Mouse (Mus musculus): Measurements from ENCODE around the gene Unc50.

The Unc50 gene

GRCm38 (mm10) chr1:37479759-37480158, 49.8 kb downstream of the Unc50 start:
- in situ Hi-C loops (cut with MboI; ENCODE audit: unreplicated experiment in 2 of 2): loop anchor here in 1 of 2 experiments (10.0 kb wide), 1 partner anchor 685 kb away; no protein-coding TSS in a partner anchor

DNA sequence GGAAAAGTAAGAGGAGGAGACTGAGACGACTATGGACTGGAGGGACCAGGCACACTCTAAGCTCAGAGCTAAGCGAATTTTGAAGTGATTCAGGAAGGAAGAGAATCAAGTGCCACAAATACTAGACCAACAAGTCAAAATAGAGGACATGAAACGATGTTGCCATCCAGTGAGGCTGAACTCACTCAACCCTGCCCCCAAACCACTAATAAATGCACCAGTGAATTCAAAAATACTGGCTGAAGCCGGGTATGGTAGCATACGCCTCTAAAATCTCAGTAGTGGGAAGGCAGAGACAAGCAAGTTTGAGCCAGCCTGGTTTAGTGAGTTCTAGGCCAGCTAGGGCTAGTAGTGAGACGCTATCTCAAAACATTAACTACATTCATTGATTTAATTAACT, 50.8 kb downstream of the Unc50 start:
- in situ Hi-C loops (cut with MboI; ENCODE audit: unreplicated experiment in 2 of 2): no loop called here

GRCm38 (mm10) chr1:37481331-37481730, 51.4 kb downstream of the Unc50 start:
- in situ Hi-C loops (cut with MboI; ENCODE audit: unreplicated experiment in 2 of 2): no loop called here

DNA sequence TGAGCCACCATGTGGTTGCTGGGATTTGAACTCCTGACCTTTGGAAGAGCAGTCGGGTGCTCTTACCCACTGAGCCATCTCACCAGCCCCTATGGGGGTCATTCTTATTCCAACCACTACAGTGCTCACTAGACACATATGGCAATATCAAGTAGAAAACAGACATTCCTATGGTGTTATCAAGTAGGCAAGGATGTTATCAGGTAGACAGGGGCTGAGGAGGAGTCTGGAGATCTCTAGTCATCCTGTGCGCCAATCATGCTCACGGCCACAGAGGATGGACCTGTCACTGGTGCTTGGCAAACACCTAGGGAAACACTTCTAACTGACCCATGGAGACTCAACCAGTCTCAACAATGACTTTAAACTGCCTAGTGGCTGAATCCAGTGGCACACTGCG, 54.7 kb downstream of the Unc50 start:
- in situ Hi-C loops (cut with MboI; ENCODE audit: unreplicated experiment in 2 of 2): no loop called here

DNA sequence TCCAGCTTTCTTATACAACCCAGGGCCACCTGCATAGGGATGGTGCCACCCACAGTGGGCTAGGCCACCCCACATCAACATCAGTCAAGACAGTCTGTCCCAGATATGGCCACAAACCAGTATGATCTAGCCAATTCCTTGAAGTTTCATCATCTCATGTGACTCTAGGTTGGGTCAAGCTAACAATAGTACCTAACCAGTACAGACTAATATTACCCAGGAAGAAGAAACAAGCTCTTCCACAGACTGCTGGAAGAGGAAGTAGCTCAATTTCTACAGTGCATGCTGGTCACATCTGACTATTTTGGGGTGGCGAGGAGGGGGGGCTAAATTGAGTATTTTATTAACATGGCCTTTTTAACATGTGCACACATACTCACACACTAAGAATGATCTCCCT, 56.5 kb downstream of the Unc50 start:
- in situ Hi-C loops (cut with MboI; ENCODE audit: unreplicated experiment in 2 of 2): no loop called here

DNA sequence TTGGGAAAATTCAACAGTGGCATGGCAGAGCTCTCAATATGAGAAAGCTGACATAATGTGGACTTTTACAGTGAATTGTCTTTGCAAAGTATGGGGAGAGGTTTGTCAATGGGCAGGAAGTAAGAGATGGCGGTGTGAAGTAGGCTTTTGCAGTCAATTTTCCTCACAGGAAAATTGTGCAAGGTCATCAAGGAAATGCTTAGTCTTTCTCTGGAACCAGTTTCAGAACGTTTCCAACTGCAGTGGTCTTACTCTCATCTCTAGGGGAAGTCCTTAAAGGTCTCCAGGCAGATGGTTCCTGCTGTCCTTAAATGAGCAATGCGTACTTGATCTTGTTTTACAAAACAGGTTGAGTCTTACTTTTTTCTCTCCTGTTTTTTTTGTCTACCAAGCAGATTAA, 57.1 kb downstream of the Unc50 start:
- in situ Hi-C loops (cut with MboI; ENCODE audit: unreplicated experiment in 2 of 2): no loop called here

DNA sequence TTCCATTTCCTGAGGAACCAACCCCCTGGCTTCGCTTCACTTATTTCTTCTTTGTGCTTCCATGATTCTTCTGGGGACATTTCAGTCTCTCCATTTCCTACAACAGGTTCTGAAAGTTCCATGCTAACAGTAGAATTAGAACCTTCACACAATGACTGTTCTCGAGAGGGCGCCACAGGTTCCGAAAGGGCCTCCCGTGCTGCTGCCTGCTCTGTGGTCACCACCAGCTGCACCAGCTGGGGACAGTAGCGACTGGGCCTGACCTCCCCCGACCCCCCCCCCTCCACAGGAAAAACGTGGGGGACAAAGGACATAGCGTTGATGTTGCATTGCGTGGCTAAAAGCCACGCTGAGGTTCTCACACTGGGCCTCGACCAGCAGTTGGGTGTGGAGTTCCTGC, 58.6 kb downstream of the Unc50 start:
- in situ Hi-C loops (cut with MboI; ENCODE audit: unreplicated experiment in 2 of 2): no loop called here
